Mouse (Mus musculus): ENCODE results near the gene Vmn1r101. TPM values are rescaled to one million over a fixed set of nuclear protein-coding genes. Genes with fewer than 3 reads are reported as not detected.
"Not testable (repeated sequence)": the region's sequence is repeated elsewhere in the genome, so short reads cannot be mapped to it uniquely, and the experiment has no call there.

The Vmn1r101 gene
- not detected for total RNA-seq (2021)
- long read RNA-seq, experiment 1, result 0 reads
- long read RNA-seq, experiment 2, result 0 reads

- intact Hi-C loops (cut with DNase I; ENCODE audit: low total_unique reads); DNase-seq: not testable (repeated sequence)
Observed at GRCm38 (mm10) chr7:20442493-20442892, at the start of gene Vmn1r101. Gene Vmn1r101 (minus strand): TSS chr7:20442593.

- intact Hi-C loops (cut with DNase I; ENCODE audit: low total_unique reads); DNase-seq: not testable (repeated sequence)
Observed at GRCm38 (mm10) chr7:20474825-20475224, 32.4 kb upstream of the Vmn1r101 start, which contains the start of gene Gm10670. Gene Gm10670 (minus strand): TSS chr7:20474925.

GRCm38 (mm10) chr7:20417642-20418041 lies 24.8 kb downstream of the Vmn1r101 start, which contains the start of gene Vmn1r100:
Gene Vmn1r100 (plus strand): TSS chr7:20417942.
- intact Hi-C loops (cut with DNase I; ENCODE audit: low total_unique reads); DNase-seq: not testable (repeated sequence)

Other genes with a start within 250 kb of the Vmn1r101 start
- not detected for gene Vmn1r95, start 248.9 kb downstream of the Vmn1r101 start, total RNA-seq (2021)
- not detected for gene Gm6164, start 237.0 kb downstream of the Vmn1r101 start, total RNA-seq (2021)
- gene Gm4498, start 208.8 kb downstream of the Vmn1r101 start, total RNA-seq (2021), result not detected
- not detected for gene Gm5890, start 179.8 kb downstream of the Vmn1r101 start, total RNA-seq (2021)
- not detected for gene Gm4133, start 108.5 kb downstream of the Vmn1r101 start, total RNA-seq (2021)
- not detected for gene Gm5728, start 67.2 kb downstream of the Vmn1r101 start, total RNA-seq (2021)
- gene Vmn1r100, start 24.7 kb downstream of the Vmn1r101 start, total RNA-seq (2021), result not detected
- gene Gm10670, start 32.3 kb upstream of the Vmn1r101 start, total RNA-seq (2021), result not detected
- gene Vmn1r103, start 67.9 kb upstream of the Vmn1r101 start, total RNA-seq (2021), result not detected
- gene Vmn1r104, start 91.2 kb upstream of the Vmn1r101 start, total RNA-seq (2021), result not detected
- gene Gm5726, start 103.2 kb upstream of the Vmn1r101 start, total RNA-seq (2021), result not detected
- gene Gm4141, start 133.6 kb upstream of the Vmn1r101 start, total RNA-seq (2021), result not detected
- not detected for gene Gm4513, start 156.4 kb upstream of the Vmn1r101 start, total RNA-seq (2021)
- gene Vmn1r107, start 226.3 kb upstream of the Vmn1r101 start, total RNA-seq (2021), result not detected

Measured in gastrocnemius, postnatal 14 days (tissue).